Mouse (Mus musculus) G1E (cell line): ENCODE results near the gene Ankfn1.

Experiments
- CTCF ChIP-seq: IDR thresholded peaks from 2 replicates; pipeline ENCODE4 v1.5.1; 2012; ENCODE audit warnings: low read depth, low read length, inconsistent platforms, mixed read lengths
- TAL1 ChIP-seq: conservative IDR thresholded peaks from 2 replicates; pipeline ENCODE4 v1.6.1; 2012; ENCODE audit warnings: low read depth, low read length, inconsistent platforms, mixed read lengths

- TF ChIP-seq CTCF (no peak), TAL1 (no peak)
Observed at GRCm38 (mm10) chr11:89440566-89440965, 336.9 kb downstream of the Ankfn1 start.
